Mouse (Mus musculus): ENCODE results near the gene H2-Aa.
"Not testable (repeated sequence)": the region's sequence is repeated elsewhere in the genome, so short reads cannot be mapped to it uniquely, and the experiment has no call there.

H2-Aa gene

GRCm38 (mm10) chr17:34287648-34288047, at the start of gene H2-Aa:
H2-Aa (minus strand) TSS chr17:34287823.
- no peak for DNase-seq (ENCODE audit: low spot score)

- DNase-seq (ENCODE audit: low spot score): no peak
Observed at GRCm38 (mm10) chr17:34331200-34331599, 43.6 kb upstream of the H2-Aa start.

DNA sequence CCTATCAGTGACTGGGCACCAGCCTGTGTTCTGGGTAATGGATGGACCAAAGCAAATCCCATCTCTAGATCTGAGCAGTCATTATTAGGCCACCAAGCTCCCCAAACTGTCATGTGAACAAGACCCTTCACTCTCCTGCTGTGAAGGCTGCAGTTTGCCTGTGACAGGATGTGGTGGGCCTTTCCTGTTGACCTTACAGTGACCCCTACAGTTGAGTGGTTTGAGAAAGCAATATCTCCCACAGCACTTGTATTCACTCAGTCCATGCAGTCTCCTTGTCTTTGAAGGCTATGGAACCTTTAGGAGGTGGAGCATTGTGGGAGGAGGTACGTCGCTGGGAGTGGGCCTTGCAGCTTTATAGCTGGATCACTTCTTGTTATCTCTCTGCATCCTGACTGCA, 42.2 kb upstream of the H2-Aa start:
- DNase-seq (ENCODE audit: low spot score): no peak

GRCm38 (mm10) chr17:34326373-34326772, 38.8 kb upstream of the H2-Aa start:
- DNase-seq (ENCODE audit: low spot score): no peak

DNA sequence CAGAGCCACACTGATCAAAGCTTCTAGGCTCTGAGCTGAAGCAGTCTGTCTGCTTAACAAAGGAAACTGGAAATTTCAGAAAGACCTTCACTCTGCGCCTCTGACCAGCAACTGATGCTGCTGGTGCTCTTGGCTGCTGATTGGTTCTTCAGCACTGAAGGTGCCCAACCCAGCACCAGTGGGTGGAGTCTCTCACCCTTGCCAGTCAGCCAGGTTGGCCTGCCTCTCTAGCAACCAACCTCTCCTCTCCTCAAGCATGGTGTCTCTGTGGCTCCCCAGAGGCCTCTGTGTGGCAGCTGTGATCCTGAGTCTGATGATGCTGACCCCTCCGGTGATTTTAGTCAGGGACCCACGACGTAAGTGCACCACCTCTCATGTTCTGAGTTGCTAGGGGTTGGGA, 37.8 kb upstream of the H2-Aa start, which contains the start of gene H2-Eb2:
Gene H2-Eb2 (plus strand): TSS at position 230 of the 400 bp plus-strand sequence.
- no peak for DNase-seq (ENCODE audit: low spot score)

GRCm38 (mm10) chr17:34317275-34317674, 29.7 kb upstream of the H2-Aa start:
- no peak for DNase-seq (ENCODE audit: low spot score)

- no peak for DNase-seq (ENCODE audit: low spot score)
Observed at GRCm38 (mm10) chr17:34316697-34317096, 29.1 kb upstream of the H2-Aa start.

GRCm38 (mm10) chr17:34315512-34315911, 27.9 kb upstream of the H2-Aa start:
- DNase-seq (ENCODE audit: low spot score): no peak

DNA sequence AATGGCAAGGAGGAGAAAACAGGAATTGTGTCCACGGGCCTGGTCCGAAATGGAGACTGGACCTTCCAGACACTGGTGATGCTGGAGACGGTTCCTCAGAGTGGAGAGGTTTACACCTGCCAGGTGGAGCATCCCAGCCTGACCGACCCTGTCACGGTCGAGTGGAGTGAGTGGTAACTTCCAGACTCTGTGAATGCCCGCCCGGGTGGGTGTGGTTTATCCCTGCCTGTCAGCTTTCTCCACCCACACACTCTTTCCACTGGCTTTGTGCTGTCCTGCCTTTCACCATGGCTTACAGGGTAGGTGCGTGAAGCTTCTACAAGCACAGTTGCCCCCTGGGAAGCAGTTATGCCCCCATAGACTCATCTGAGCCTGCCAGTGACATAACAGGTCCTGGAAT, 26.7 kb upstream of the H2-Aa start:
- DNase-seq (ENCODE audit: low spot score): no peak

DNA sequence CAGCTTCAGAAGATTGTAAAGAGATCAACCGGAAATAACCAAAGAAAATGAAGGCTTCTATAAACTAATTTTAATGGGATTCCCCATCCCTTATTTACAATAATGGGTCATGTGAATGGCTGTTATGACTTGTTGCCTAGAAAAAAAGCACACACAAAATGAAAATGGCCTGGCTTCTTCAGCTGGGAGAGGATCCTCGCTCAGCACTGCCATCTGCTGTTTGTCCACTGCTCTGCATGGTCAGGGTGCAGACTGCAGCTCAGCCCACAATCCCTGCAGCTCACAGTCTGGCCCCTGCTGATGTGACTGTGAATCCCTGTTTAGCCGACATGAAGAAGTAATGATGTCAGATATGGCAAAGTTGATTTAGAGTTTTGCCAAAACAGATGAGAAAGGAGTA, 25.8 kb upstream of the H2-Aa start:
- DNase-seq (ENCODE audit: low spot score): peak; percentile 35

GRCm38 (mm10) chr17:34312185-34312584, 24.6 kb upstream of the H2-Aa start:
- no peak for DNase-seq (ENCODE audit: low spot score)

DNA sequence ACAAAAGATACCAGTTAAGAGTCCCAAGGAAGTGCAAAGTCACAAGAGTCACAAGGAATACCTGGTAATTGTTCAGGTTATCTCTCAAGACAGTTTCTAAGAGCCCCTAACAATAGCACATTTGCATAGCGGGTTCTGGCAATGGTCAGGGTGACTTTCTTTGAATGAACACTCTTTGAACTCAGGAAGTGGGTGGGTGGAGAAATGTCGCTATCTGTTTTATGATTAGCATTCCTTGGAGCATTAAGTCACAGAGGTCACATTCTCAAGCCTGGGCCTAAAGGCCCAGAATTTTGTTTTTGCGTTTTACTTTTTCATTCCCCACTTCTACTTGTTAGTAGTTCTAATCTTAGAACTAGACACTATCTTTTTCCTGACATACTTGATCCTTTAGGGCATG, 22.9 kb upstream of the H2-Aa start:
- not testable (repeated sequence) for DNase-seq (ENCODE audit: low spot score)

DNA sequence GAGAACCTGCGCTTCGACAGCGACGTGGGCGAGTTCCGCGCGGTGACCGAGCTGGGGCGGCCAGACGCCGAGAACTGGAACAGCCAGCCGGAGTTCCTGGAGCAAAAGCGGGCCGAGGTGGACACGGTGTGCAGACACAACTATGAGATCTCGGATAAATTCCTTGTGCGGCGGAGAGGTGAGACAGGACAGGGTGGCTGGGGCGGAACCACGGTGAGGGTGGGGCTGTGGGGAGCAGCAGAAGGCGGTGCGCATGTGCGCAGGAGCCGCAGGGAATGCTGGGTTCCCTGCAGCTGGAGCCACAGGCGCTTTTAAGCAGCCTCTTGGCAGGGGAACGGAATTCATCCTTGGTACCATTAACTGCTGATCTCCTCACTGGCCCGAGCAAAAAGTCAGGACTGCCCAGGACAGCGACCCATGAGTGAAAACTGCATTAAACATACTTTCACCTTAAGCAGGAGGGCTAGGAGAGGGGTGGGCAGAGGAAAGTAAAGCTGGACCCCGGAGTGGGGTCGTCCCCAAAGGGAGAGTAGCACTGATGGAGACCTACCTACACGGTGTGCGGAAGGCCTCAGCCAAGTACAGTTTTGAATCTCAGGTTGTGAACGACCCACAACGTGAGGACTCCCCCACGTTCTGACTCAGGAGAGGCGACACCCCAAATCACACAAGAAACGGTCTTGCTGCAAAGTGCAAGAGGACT, 22.2 kb upstream of the H2-Aa start:
- no peak for DNase-seq (ENCODE audit: low spot score)

DNA sequence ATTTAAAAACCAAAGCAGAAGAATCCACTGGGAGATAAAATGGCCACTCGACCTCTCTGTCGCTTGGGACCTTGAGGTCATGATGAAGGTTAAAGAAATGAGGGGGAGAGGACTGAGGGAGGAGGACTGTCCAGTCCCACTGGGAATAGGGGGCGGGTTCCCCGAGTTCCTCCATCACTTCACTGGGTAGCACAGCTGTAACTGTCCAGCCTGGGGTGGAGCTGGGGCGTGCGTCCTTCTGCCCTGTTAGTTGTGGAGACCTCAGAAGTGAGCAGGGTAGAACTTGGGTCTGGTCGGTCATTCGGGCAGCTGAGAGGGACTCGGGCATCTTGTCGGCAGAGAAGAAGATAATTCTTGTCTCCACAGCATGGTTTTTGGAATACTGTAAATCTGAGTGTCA, 21.6 kb upstream of the H2-Aa start:
- DNase-seq (ENCODE audit: low spot score): no peak

DNA sequence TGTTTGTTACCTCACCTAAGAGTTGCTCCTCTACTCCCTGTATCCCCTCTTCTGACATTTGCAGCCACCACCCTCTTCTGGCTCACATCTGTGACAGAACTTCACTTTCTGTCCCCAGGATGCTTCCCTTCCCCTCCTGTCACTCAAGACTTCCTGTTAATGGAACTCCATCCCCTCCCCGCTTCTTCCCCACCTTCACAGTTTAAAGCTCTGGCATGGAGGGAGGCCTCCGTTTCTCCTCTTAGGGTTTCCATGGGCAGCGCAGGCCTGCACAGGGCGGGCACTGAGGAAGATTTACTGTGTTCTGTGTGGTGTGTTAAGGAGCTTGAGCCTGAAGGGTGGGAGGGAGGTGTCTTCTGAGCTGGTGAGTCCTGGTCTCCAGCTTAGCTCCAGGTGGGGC, 20.5 kb upstream of the H2-Aa start:
- DNase-seq (ENCODE audit: low spot score): no peak

DNA sequence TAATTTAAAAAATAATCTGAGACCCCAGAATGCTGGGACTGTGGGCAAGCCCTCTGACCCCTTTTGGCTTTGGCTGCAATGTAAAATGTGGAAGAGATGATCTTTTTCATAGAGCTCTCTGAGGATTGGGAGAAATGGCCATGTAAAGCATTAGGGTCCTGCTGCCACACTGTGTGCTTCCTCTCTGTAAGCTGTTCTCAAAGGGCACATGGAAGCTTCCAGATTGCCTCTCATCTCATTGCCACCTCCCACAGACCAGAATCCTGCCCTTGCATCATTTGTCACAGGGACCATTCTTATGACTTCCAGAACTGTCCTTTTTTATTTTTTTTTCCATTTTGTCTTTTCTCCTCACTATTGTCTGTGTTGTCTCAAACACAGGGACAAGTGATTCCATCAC, 19.6 kb upstream of the H2-Aa start:
- DNase-seq (ENCODE audit: low spot score): no peak

GRCm38 (mm10) chr17:34306407-34306806, 18.8 kb upstream of the H2-Aa start:
- no peak for DNase-seq (ENCODE audit: low spot score)

- DNase-seq (ENCODE audit: low spot score): no peak
Observed at GRCm38 (mm10) chr17:34305380-34306030, 17.9 kb upstream of the H2-Aa start, which contains the start of gene H2-Eb1. H2-Eb1 (plus strand) TSS chr17:34305867.

GRCm38 (mm10) chr17:34304751-34305150, 17.1 kb upstream of the H2-Aa start:
- no peak for DNase-seq (ENCODE audit: low spot score)

GRCm38 (mm10) chr17:34303789-34304188, 16.2 kb upstream of the H2-Aa start:
- DNase-seq (ENCODE audit: low spot score): no peak

- no peak for DNase-seq (ENCODE audit: low spot score)
Observed at GRCm38 (mm10) chr17:34301670-34302190, 14.1 kb upstream of the H2-Aa start.

GRCm38 (mm10) chr17:34300691-34301566, 13.3 kb upstream of the H2-Aa start:
- no peak for DNase-seq (ENCODE audit: low spot score)

All from urinary bladder, postnatal 10 days (tissue).